Comparison of ENCODE assay signal across 11 mouse cellular contexts in the genomic region with DNA sequence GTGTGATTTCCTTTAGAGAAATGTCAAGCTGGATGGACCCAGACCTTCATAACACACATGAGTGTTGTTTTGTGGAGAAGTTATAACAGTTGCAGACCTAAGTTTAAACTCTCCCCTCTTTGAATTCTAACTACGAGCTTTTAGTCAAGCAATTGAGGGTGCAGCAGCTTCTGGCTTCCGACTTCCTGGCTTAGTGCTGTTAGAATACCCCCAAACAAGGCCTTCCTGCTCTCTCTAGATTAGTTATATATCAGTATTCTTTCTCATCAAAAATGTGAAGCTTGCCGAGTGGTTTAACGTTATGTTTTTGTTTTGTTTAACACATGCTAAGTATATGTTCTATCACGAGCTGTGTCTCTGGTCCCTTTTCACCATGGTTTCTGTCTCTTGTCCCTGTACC. TPM values are rescaled to one million over a fixed set of nuclear protein-coding genes. Genes with fewer than 3 reads are reported as not detected.
DNase-seq lines count a peak whose midpoint lies in the region; ATAC-seq and TF ChIP-seq lines count a peak whose summit lies in the region.
"Had no signal": no experiment of that assay in that cellular context is flagged by ENCODE, and none has a peak within 500 bp of the region (broad histone marks: within the 10 kb centered on the region; RNA-seq: fewer than 3 reads in every experiment).

No protein-coding gene starts in this region.

- no peak overlapping the region for H3K9ac ChIP-seq in heart, adult 2 months (ENCODE audit: low read depth, low read length)
- H3K9ac ChIP-seq in lung, embryonic 16.5 days (ENCODE audit: low read length): no peak overlapping the region; the same call in 1 of the 2 replicates
- H3K9ac ChIP-seq in forebrain, embryonic 14.5 days (ENCODE audit: low read length): no peak overlapping the region
- H3K9ac ChIP-seq: limb, embryonic 13.5 days; neural tube, embryonic 13.5 days had no signal

- peak overlapping the region; percentile 28 for H3K27ac ChIP-seq in heart, adult 2 months
- peak overlapping the region; percentile 31; the same call in 1 of the 2 replicates for H3K27ac ChIP-seq in lung, embryonic 16.5 days (ENCODE audit: low read length)
- H3K27ac ChIP-seq in forebrain, embryonic 14.5 days (ENCODE audit: low read depth, low read length): no peak overlapping the region
- H3K27ac ChIP-seq: limb, embryonic 13.5 days; neural tube, embryonic 13.5 days had no signal

- TF ChIP-seq EP300 in heart, adult 2 months (IDR thresholded peaks at IDR 0.05; ENCODE audit: insufficient read depth, low read depth, low read length): no peak

- H3K4me3 ChIP-seq in heart, adult 2 months: no peak overlapping the region
- H3K4me3 ChIP-seq in lung, embryonic 16.5 days (ENCODE audit: low read length): no peak overlapping the region
- H3K4me3 ChIP-seq in lung, adult 2 months (replicated peaks; ENCODE audit: extremely low read depth, low read depth, low read length): no peak overlapping the region
- no peak overlapping the region for H3K4me3 ChIP-seq in myocyte
- H3K4me3 ChIP-seq in forebrain, embryonic 14.5 days (ENCODE audit: low read depth, low read length): no peak overlapping the region
- H3K4me3 ChIP-seq: limb, embryonic 13.5 days; megakaryocyte, embryonic 14.5 days; neural tube, embryonic 13.5 days had no signal

- no peak for TF ChIP-seq CTCF in heart, adult 2 months (IDR thresholded peaks at IDR 0.05)
- TF ChIP-seq CTCF in lung, adult 2 months (IDR thresholded peaks at IDR 0.05; ENCODE audit: insufficient read depth, low read length): no peak

- no peaks in the 10 kb centered on the region for H3K9me3 ChIP-seq in lung, embryonic 16.5 days (ENCODE audit: control insufficient read depth, low read length)
- no peaks in the 10 kb centered on the region for H3K9me3 ChIP-seq in forebrain, embryonic 14.5 days (replicated peaks; ENCODE audit: control insufficient read depth, low read length)
- H3K9me3 ChIP-seq: limb, embryonic 13.5 days; megakaryocyte, embryonic 14.5 days; neural tube, embryonic 13.5 days had no signal

- H3K4me1 ChIP-seq in heart, adult 2 months (ENCODE audit: control insufficient read depth, insufficient read depth, low read length): peaks cover 20% of the 10 kb centered on the region
- H3K4me1 ChIP-seq in lung, embryonic 16.5 days (replicated peaks; ENCODE audit: control insufficient read depth, insufficient read depth, low read length): peaks cover 38% of the 10 kb centered on the region
- H3K4me1 ChIP-seq in lung, adult 2 months (ENCODE audit: control insufficient read depth, insufficient read depth, low read length): peaks cover 12% of the 10 kb centered on the region
- H3K4me1 ChIP-seq in forebrain, embryonic 14.5 days (ENCODE audit: control insufficient read depth, insufficient read depth, low read length): 0 out of 2 replicates have a peak, but pooled peaks cover 4% of the 10 kb centered on the region

- 74% methylated on average over 5 of the region's 5 CpGs for WGBS in heart, adult 2 months
- 41% methylated on average over 5 of the region's 5 CpGs for WGBS in lung, embryonic 16.5 days
- WGBS in lung, adult 2 months: 54% methylated on average over 5 of the region's 5 CpGs
- 67% methylated on average over 5 of the region's 5 CpGs for WGBS in forebrain, embryonic 14.5 days

- H3ac ChIP-seq in myocyte (ENCODE audit: control insufficient read depth, insufficient read length): no peak overlapping the region

- H3K4me2 ChIP-seq in lung, embryonic 16.5 days (ENCODE audit: low read depth, low read length): peak overlapping the region; percentile 37; the same call in 1 of the 2 replicates
- peak overlapping the region; percentile 7 for H3K4me2 ChIP-seq in myocyte (ENCODE audit: low read depth)
- no peak overlapping the region for H3K4me2 ChIP-seq in forebrain, embryonic 14.5 days (ENCODE audit: low read length)
- H3K4me2 ChIP-seq: limb, embryonic 13.5 days; neural tube, embryonic 13.5 days had no signal

- TF ChIP-seq POLR2A in heart, adult 2 months (IDR thresholded peaks at IDR 0.05; ENCODE audit: insufficient read depth, low read depth, low read length): no peak
- no peak for TF ChIP-seq POLR2A in lung, adult 2 months (IDR thresholded peaks at IDR 0.05; ENCODE audit: borderline replicate concordance, extremely low read depth, low read depth, low read length)
- TF ChIP-seq POLR2A in myocyte (IDR thresholded peaks at IDR 0.05; ENCODE audit: insufficient read length, low read depth): no peak

- no peak for DNase-seq in heart, adult 2 months
- no peak for DNase-seq in heart, postnatal 25 days (ENCODE audit: low spot score)
- no peak for DNase-seq in lung, adult 2 months
- no peak for DNase-seq in forebrain, embryonic 14.5 days (ENCODE audit: low spot score)

- H3K36me3 ChIP-seq in heart, adult 2 months (ENCODE audit: control insufficient read depth, insufficient read depth, low read length): peaks cover 4% of the 10 kb centered on the region
- peaks cover 4% of the 10 kb centered on the region for H3K36me3 ChIP-seq in lung, embryonic 16.5 days (ENCODE audit: control insufficient read depth, insufficient read depth, low read length)
- no peaks in the 10 kb centered on the region for H3K36me3 ChIP-seq in myocyte (ENCODE audit: control insufficient read depth, insufficient read depth)
- no peaks in the 10 kb centered on the region for H3K36me3 ChIP-seq in forebrain, embryonic 14.5 days (ENCODE audit: control insufficient read depth, insufficient read depth, low read length)
- H3K36me3 ChIP-seq: neural tube, embryonic 13.5 days had no signal

- peaks cover 4% of the 10 kb centered on the region for H3K79me2 ChIP-seq in heart, adult 2 months (replicated peaks; ENCODE audit: control insufficient read depth, insufficient read depth, low read length)
- H3K79me2 ChIP-seq in myocyte (ENCODE audit: control insufficient read depth, insufficient read depth): peaks cover 73% of the 10 kb centered on the region

- intact Hi-C loops in heart, adult 2 months (cut with DNase I): no loop called here
- intact Hi-C loops in heart, postnatal 25 days (cut with DNase I): no loop called here

- H3K27me3 ChIP-seq in heart, adult 2 months (ENCODE audit: control insufficient read depth, insufficient read depth, low read length): no peaks in the 10 kb centered on the region
- H3K27me3 ChIP-seq in lung, embryonic 16.5 days (ENCODE audit: control insufficient read depth, insufficient read depth, low read depth, low read length): no peaks in the 10 kb centered on the region
- no peaks in the 10 kb centered on the region for H3K27me3 ChIP-seq in myocyte (ENCODE audit: control insufficient read depth, insufficient read depth, insufficient read length)
- H3K27me3 ChIP-seq in forebrain, embryonic 14.5 days (replicated peaks; ENCODE audit: control insufficient read depth, insufficient read depth, low read length): no peaks in the 10 kb centered on the region
- H3K27me3 ChIP-seq: limb, embryonic 13.5 days; neural tube, embryonic 13.5 days had no signal

- no peak for ATAC-seq in lung, embryonic 16.5 days (ENCODE audit: low read depth)
- ATAC-seq in activated CD4-positive, CD25-positive, alpha-beta regulatory T cell, adult 4 months: peak; percentile 30
- ATAC-seq in forebrain, embryonic 14.5 days: no peak
- ATAC-seq in granulocyte monocyte progenitor cell, adult 5-6 weeks (replicated peaks; ENCODE audit: poor library complexity, severe bottlenecking): no peak

TF ChIP-seq in myocyte, 11 proteins besides CTCF, POLR2A, EP300 and RAD21:
- no peak for TF ChIP-seq TCF3 (IDR thresholded peaks at IDR 0.05; ENCODE audit: insufficient read length, low read depth)
- TF ChIP-seq CEBPB (IDR thresholded peaks at IDR 0.05; ENCODE audit: insufficient read depth, poor library complexity, severe bottlenecking): no peak
- no peak for TF ChIP-seq USF1 (IDR thresholded peaks at IDR 0.05; ENCODE audit: low read depth)
- TF ChIP-seq MYOG (IDR thresholded peaks at IDR 0.05; ENCODE audit: control insufficient read depth in 1 of 3, insufficient read depth in 1 of 3, insufficient read length in 2 of 3, low read depth in 2 of 3): no peak
- TF ChIP-seq MYOD1 (IDR thresholded peaks at IDR 0.05; ENCODE audit: control insufficient read depth in 1 of 3, insufficient read length in 2 of 3, low read depth in 2 of 3): no peak
- no peak for TF ChIP-seq MAX (IDR thresholded peaks at IDR 0.05; ENCODE audit: low read depth)
- no peak for TF ChIP-seq REST (IDR thresholded peaks at IDR 0.05; ENCODE audit: insufficient read depth, insufficient read length)
- no peak for TF ChIP-seq SRF (IDR thresholded peaks at IDR 0.05; ENCODE audit: control insufficient read depth, insufficient read length, low read depth)
- no peak for TF ChIP-seq POLR2AphosphoS2 (IDR thresholded peaks at IDR 0.05; ENCODE audit: insufficient read length, low read depth)
- no peak for TF ChIP-seq E2F4 (IDR thresholded peaks at IDR 0.05; ENCODE audit: insufficient read depth)
- no peak for TF ChIP-seq TCF12 (IDR thresholded peaks at IDR 0.05; ENCODE audit: insufficient read depth, poor library complexity, severe bottlenecking)

RNA-seq across cellular contexts. Expression of a gene that starts 56.9 kb away (rescaled TPM):
- 10 to 100 TPM; 23.6 to 25.1 TPM for total RNA-seq in heart, adult 2 months (2021)
- 7.7 and 14.3 TPM in 2 replicates for polyA plus RNA-seq in heart, adult 2 months (2012; rRNA removed)
- 10 to 100 TPM; 32.7 to 40.5 TPM for total RNA-seq in heart, postnatal 25 days (2021)
- 73.5 and 76.8 TPM in 2 replicates for polyA plus RNA-seq in lung, embryonic 16.5 days (2015; fragmentation: Nextera tagmentation; extraction: Ambion mirVana)
- polyA plus RNA-seq in lung, adult 2 months (2012; rRNA removed): 17.6 and 18.7 TPM in 2 replicates
- polyA plus RNA-seq in activated CD4-positive, CD25-positive, alpha-beta regulatory T cell, adult 4 months (2017; shearing (Covaris generic)): 10 to 100 TPM; 15.5 to 16.8 TPM
- 4.8 TPM for polyA plus RNA-seq in myocyte (2012; fragmentation: generic; extraction: Trizol)
- 4.8 and 6.7 TPM in 2 replicates for polyA plus RNA-seq in forebrain, embryonic 14.5 days (2014; fragmentation: Nextera tagmentation; extraction: Ambion mirVana)
- 3.5 and 4.9 TPM in 2 replicates for total RNA-seq in granulocyte monocyte progenitor cell, adult 5-6 weeks (2014; fragmentation: Nextera tagmentation)
- 1.9 and 3.2 TPM in 2 replicates for total RNA-seq in granulocyte monocyte progenitor cell, adult 5-6 weeks (2017)
